Mouse (Mus musculus) brown adipose tissue, adult 24 weeks (tissue): ENCODE data around the gene Rbpjl. TPM values are rescaled to one million over a fixed set of nuclear protein-coding genes. Genes with fewer than 3 reads are reported as not detected.

Experiments used
- H3K27ac ChIP-seq: fragments of 200-500 bp; replicated peaks from 2 replicates; pipeline ENCODE4 v1.5.1; 2012; ENCODE audit warnings: low read depth, mild to moderate bottlenecking, low read length
- H3K4me1 ChIP-seq: fragments of 200-500 bp; 2 replicates; pipeline ENCODE4 v1.6.1; 2012; ENCODE audit warnings: low read length, mixed read lengths; ENCODE audit not compliant: control insufficient read depth, insufficient read depth, insufficient read length
- H3K4me3 ChIP-seq: fragments of 200-500 bp; 2 replicates; pipeline ENCODE4 v1.5.1; 2012; ENCODE audit warnings: low read depth, mild to moderate bottlenecking, low read length, moderate library complexity; ENCODE audit not compliant: insufficient read depth
- polyA plus RNA-seq: library from polyadenylated mRNA; stranded (reverse); fragments of >200 nt; gene quantifications from 2 replicates; pipeline ENCODE4 v1.2.4, GENCODE M21; 2012; ENCODE audit not compliant: missing spikeins, insufficient read depth, insufficient read length

Gene Rbpjl
- not detected in 2 replicates for polyA plus RNA-seq

- Histone ChIP-seq H3K27ac (no peak within 1 kb of the TSS), H3K4me3 (no peak within 1 kb of the TSS), H3K4me1 (no peaks in the 10 kb centered on the region; the same call in 1 of the 2 replicates)
Observed at GRCm38 (mm10) chr2:164402906-164403305, at the start of gene Rbpjl. Gene Rbpjl, plus strand, starts transcription at chr2:164403141.

DNA sequence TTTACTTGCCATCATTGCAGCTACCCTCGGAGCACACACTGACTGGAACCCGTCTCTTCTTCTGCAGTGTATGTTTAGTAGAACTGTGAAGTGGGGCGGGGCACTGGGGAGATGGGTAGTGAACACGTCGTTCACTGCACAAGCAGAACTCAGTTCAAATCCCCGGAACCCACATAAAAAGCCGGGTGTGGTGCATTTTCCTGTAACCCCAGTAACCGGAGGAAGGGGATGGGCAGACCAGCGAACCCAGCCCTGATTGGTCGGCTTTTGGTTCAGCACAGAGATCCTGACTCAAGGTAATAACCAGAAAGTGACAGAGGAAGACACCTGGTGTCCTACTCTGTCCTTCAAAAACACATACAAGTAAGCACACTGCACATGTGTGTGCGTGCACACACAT, 49.6 kb upstream of the Rbpjl start:
- Histone ChIP-seq H3K4me3 (no peak overlapping the region), H3K27ac (no peak overlapping the region), H3K4me1 (no peaks in the 10 kb centered on the region)

DNA sequence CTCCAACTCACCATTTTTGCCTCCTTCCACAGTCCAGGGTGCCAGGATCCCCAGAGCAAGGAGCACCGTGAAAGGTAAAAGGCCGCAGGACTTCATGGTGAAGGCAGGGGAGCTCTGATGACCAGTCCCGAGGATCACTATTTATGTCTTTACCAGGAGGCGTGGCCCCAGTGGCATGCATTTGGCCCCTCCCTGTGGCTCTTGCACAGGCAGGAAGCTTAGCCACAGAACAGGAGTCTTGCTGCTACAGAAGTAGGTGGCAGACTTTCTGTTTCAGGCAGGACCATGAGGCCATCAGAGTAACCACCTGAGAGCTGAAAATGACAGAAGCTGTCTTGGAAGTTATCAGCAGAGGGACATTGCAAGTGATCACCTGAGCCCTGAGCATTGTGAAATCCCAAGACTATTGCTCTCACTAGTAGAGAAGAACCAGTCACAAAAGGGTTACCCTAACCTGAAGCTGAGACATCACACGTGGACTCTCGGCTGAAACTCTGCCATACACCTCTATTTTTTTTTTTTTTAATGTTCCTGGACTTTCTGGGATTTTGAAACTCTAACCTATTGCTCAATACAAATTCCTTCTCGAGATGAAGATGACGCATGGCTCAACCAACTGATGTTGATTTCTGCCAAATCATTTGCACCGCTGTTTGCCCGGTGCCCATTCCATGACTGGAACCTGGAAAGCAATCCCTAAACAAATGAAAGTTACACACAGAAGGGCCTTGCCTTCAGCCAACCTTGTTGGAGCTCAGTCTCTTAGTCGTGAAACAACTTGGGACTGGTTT, 46.6 kb upstream of the Rbpjl start:
- H3K4me3 ChIP-seq: no peak overlapping the region
- H3K4me1 ChIP-seq: no peaks in the 10 kb centered on the region
- H3K27ac ChIP-seq: no peak overlapping the region

- H3K4me1 ChIP-seq: no peaks in the 10 kb centered on the region
- H3K4me3 ChIP-seq: no peak overlapping the region
- no peak overlapping the region for H3K27ac ChIP-seq
Observed at GRCm38 (mm10) chr2:164358373-164358772, 44.6 kb upstream of the Rbpjl start.

DNA sequence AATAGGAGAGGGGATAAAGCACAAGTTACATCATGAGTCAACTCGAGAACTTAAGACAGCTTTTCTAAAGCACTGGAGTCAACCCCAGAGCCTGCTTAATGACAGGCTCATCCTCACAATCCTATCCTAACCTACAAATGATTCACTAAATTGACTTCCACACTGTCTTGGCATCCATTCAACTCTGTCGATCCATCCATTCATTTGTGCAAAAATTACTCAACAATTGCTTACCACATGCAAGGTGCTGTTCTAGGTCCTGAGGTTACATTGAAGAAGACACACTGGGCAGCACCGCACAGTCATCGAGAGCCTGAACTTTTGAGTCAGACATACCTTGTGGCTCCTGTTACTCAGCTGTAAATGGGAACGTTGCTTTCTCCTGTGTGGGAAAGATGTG, 43.9 kb upstream of the Rbpjl start:
- Histone ChIP-seq H3K4me1 (no peaks in the 10 kb centered on the region), H3K4me3 (no peak overlapping the region), H3K27ac (no peak overlapping the region)

GRCm38 (mm10) chr2:164359668-164360067, 43.3 kb upstream of the Rbpjl start:
- H3K27ac ChIP-seq: no peak overlapping the region
- H3K4me1 ChIP-seq: no peaks in the 10 kb centered on the region
- no peak overlapping the region for H3K4me3 ChIP-seq

- Histone ChIP-seq H3K4me1 (no peaks in the 10 kb centered on the region), H3K4me3 (no peak overlapping the region), H3K27ac (no peak overlapping the region)
Observed at GRCm38 (mm10) chr2:164360974-164361657, 41.8 kb upstream of the Rbpjl start.

DNA sequence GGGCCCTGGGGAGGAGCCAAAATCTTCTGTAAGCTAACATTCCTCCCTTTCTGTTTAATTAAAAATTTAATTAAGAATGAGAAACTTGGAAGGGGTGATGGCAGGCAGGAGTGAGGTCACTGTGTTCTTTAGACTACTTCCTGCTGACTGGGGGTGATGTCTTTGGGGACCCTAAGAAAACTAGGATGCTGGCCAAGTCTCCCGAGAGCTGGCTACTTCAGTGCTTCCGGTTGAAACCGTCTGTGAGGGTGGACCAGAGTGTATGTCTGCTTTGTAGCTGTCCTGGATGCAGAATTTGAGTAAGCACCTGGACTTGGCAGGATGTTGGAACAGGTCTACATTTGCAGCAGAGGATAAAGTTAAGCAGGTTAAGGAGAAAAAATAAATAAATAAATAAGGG, 36.0 kb upstream of the Rbpjl start:
- Histone ChIP-seq H3K4me1 (no peaks in the 10 kb centered on the region), H3K4me3 (no peak overlapping the region), H3K27ac (no peak overlapping the region)

- H3K4me1 ChIP-seq: no peaks in the 10 kb centered on the region
- H3K4me3 ChIP-seq: no peak overlapping the region
- no peak overlapping the region for H3K27ac ChIP-seq
Observed at GRCm38 (mm10) chr2:164368620-164369105, 34.3 kb upstream of the Rbpjl start.

- Histone ChIP-seq H3K4me1 (no peaks in the 10 kb centered on the region), H3K4me3 (no peak overlapping the region), H3K27ac (no peak overlapping the region)
Observed at GRCm38 (mm10) chr2:164371371-164371770, 31.6 kb upstream of the Rbpjl start.

DNA sequence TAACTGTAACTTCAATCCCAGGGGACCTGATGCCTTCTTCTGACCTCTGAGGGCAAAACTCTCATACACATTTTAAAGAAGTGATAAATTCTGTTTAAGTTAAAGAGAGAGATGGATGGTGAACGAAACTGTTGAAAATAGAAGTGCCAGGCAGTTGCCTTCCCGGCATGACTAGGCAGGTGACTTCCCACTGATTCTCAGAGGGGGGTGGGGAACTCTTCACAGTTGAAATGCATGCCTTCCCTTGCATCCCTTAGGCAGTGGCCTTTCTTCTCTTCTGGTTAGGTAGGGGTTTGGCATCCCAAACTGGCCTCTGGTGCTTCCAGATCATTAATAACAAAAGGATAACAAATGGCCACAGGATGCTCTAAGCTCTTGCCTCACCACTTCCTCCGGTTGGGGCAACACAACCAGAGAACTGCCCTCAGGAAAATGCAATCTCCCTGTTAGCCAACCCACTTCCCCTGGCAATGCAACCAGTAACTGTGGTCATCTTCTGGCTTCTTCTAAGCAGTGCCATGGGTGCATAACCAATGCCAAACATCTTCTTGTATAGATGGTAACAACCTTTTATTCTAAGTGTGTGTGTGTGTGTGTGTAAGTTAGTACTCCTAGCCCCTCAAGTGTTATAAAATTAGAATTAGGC, 30.4 kb upstream of the Rbpjl start:
- H3K4me1 ChIP-seq: no peaks in the 10 kb centered on the region
- H3K4me3 ChIP-seq: no peak overlapping the region
- H3K27ac ChIP-seq: no peak overlapping the region

DNA sequence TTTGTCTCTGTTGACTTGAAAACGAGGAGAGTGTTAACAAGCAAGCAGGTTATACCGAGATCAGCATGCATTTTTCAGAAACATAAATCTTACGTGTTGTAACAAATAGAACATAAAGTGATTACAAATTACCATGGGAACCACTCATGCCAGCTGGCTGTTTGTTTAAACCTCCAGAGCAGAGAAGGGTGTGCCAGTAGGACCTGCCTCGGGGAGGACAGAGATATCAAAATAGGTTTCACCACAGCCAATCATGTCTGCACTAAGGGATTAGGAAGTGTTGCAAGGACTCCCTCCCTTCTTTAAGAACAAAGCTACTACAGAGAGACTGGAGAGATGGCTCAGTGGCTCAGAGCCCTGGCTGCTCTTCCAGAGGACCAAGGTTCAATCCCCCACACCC, 29.8 kb upstream of the Rbpjl start:
- no peak overlapping the region for H3K4me3 ChIP-seq
- no peak overlapping the region for H3K27ac ChIP-seq
- H3K4me1 ChIP-seq: no peaks in the 10 kb centered on the region

DNA sequence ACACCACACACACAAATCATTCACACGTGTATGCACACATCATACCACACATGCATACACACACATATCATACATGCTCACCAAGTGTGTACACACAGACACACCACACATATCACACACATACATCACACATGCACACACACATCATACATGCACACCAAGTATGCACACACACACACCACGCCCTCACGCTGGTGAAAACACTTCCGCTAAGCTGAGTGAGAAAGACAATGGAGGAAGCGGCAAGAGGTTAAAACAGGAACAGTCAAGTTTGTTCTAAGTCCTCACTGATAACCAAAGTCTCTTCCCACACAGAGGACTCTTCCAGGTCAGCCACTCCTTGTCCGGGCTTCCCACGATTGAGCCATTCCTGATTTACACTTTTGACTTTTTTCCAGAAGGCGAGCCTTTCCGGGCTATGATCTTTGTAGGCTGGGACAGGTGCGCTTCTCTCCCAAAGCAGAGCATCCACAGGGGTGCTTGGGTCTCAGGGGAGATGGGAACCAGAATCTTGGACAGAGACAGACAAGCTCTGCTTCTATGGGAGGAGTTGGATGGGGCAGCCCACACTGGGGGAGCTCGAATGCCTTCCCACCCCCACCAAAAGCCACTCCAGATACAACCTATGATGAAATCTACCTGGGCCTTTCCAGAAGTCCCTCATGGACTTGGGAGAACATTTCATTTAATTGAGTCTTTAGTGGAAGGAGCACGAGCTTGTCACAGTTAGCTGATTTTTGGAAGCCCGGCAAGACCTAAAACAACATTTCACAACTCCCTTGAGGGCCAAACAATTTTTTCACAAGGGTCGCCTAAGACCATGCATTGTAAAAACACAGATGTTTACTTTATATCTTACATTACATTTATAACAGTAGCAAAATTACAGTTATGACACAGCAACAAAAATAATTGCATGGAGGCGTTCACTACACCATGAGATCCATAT, 25.2 kb upstream of the Rbpjl start:
- Histone ChIP-seq H3K4me3 (no peak overlapping the region), H3K4me1 (no peaks in the 10 kb centered on the region), H3K27ac (no peak overlapping the region)

GRCm38 (mm10) chr2:164381726-164382125, 21.2 kb upstream of the Rbpjl start:
- no peaks in the 10 kb centered on the region for H3K4me1 ChIP-seq
- no peak overlapping the region for H3K4me3 ChIP-seq
- H3K27ac ChIP-seq: no peak overlapping the region
